Mouse (Mus musculus): ENCODE data around the gene Cntn4. TPM values are rescaled to one million over a fixed set of nuclear protein-coding genes. Genes with fewer than 3 reads are reported as not detected.

Cntn4 gene
- polyA plus RNA-seq, 1 experiment: not detected

- H3K4me3 ChIP-seq (ENCODE audit: control insufficient read depth, insufficient read depth, low read length): no peak overlapping the region
Measured at GRCm38 (mm10) chr6:106471840-106472608, 794.6 kb downstream of the Cntn4 start.

GRCm38 (mm10) chr6:106473871-106474270, 796.4 kb downstream of the Cntn4 start:
- WGBS: 85% methylated on average over 2 of the region's 2 CpGs
- Histone ChIP-seq H3K4me1 (replicated peaks; ENCODE audit: control insufficient read depth, insufficient read depth, low read length) (no peaks in the 10 kb centered on the region), H3K36me3 (ENCODE audit: control insufficient read depth, insufficient read depth, low read length) (no peaks in the 10 kb centered on the region), H3K27me3 (ENCODE audit: control insufficient read depth, insufficient read depth, low read length) (no peaks in the 10 kb centered on the region), H3K27ac (ENCODE audit: control insufficient read depth, insufficient read depth, low read length) (no peak overlapping the region), H3K4me3 (ENCODE audit: control insufficient read depth, insufficient read depth, low read length) (no peak overlapping the region)
- TF ChIP-seq CTCF (IDR thresholded peaks at IDR 0.05; ENCODE audit: borderline replicate concordance, control insufficient read depth, extremely low read depth, insufficient read depth, low read length, poor library complexity) (no peak), POLR2A (IDR thresholded peaks at IDR 0.05; ENCODE audit: control insufficient read depth, extremely low read depth, insufficient read depth, low read length, poor library complexity) (no peak)
- no peak for DNase-seq

More at GRCm38 (mm10) chr6:106471840-106472608, 794.6 kb downstream of the Cntn4 start:
- no peak for TF ChIP-seq CTCF (IDR thresholded peaks at IDR 0.05; ENCODE audit: borderline replicate concordance, control insufficient read depth, extremely low read depth, insufficient read depth, low read length, poor library complexity)
- no peak for TF ChIP-seq POLR2A (IDR thresholded peaks at IDR 0.05; ENCODE audit: control insufficient read depth, extremely low read depth, insufficient read depth, low read length, poor library complexity)
- Histone ChIP-seq H3K36me3 (ENCODE audit: control insufficient read depth, insufficient read depth, low read length) (no peaks in the 10 kb centered on the region), H3K27me3 (ENCODE audit: control insufficient read depth, insufficient read depth, low read length) (no peaks in the 10 kb centered on the region), H3K27ac (ENCODE audit: control insufficient read depth, insufficient read depth, low read length) (no peak overlapping the region), H3K4me1 (replicated peaks; ENCODE audit: control insufficient read depth, insufficient read depth, low read length) (no peaks in the 10 kb centered on the region)
- DNase-seq: no peak
- 85% methylated on average over 2 of the region's 2 CpGs for WGBS

- no peak overlapping the region for H3K27ac ChIP-seq (ENCODE audit: control insufficient read depth, insufficient read depth, low read length)
- H3K36me3 ChIP-seq (ENCODE audit: control insufficient read depth, insufficient read depth, low read length): no peaks in the 10 kb centered on the region
- TF ChIP-seq CTCF (IDR thresholded peaks at IDR 0.05; ENCODE audit: borderline replicate concordance, control insufficient read depth, extremely low read depth, insufficient read depth, low read length, poor library complexity): no peak
- TF ChIP-seq POLR2A (IDR thresholded peaks at IDR 0.05; ENCODE audit: control insufficient read depth, extremely low read depth, insufficient read depth, low read length, poor library complexity): no peak
- no peaks in the 10 kb centered on the region for H3K27me3 ChIP-seq (ENCODE audit: control insufficient read depth, insufficient read depth, low read length)
- 88% methylated on average over 1 of the region's 1 CpGs for WGBS
- H3K4me1 ChIP-seq (replicated peaks; ENCODE audit: control insufficient read depth, insufficient read depth, low read length): no peaks in the 10 kb centered on the region
- no peak for DNase-seq
- no peak overlapping the region for H3K4me3 ChIP-seq (ENCODE audit: control insufficient read depth, insufficient read depth, low read length)
Measured at GRCm38 (mm10) chr6:106481533-106481932, 804.1 kb downstream of the Cntn4 start.

GRCm38 (mm10) chr6:106496303-106496702, 818.8 kb downstream of the Cntn4 start:
- DNase-seq: no peak
- Histone ChIP-seq H3K4me3 (ENCODE audit: control insufficient read depth, insufficient read depth, low read length) (no peak overlapping the region), H3K27me3 (ENCODE audit: control insufficient read depth, insufficient read depth, low read length) (no peaks in the 10 kb centered on the region), H3K27ac (ENCODE audit: control insufficient read depth, insufficient read depth, low read length) (no peak overlapping the region), H3K4me1 (replicated peaks; ENCODE audit: control insufficient read depth, insufficient read depth, low read length) (no peaks in the 10 kb centered on the region), H3K36me3 (ENCODE audit: control insufficient read depth, insufficient read depth, low read length) (no peaks in the 10 kb centered on the region)
- TF ChIP-seq CTCF (IDR thresholded peaks at IDR 0.05; ENCODE audit: borderline replicate concordance, control insufficient read depth, extremely low read depth, insufficient read depth, low read length, poor library complexity): no peak
- TF ChIP-seq POLR2A (IDR thresholded peaks at IDR 0.05; ENCODE audit: control insufficient read depth, extremely low read depth, insufficient read depth, low read length, poor library complexity): no peak
- 90% methylated on average over 3 of the region's 3 CpGs for WGBS

GRCm38 (mm10) chr6:106499166-106499565, 821.7 kb downstream of the Cntn4 start:
- no peak overlapping the region for H3K27ac ChIP-seq (ENCODE audit: control insufficient read depth, insufficient read depth, low read length)
- H3K4me3 ChIP-seq (ENCODE audit: control insufficient read depth, insufficient read depth, low read length): no peak overlapping the region
- H3K4me1 ChIP-seq (replicated peaks; ENCODE audit: control insufficient read depth, insufficient read depth, low read length): no peaks in the 10 kb centered on the region
- no peaks in the 10 kb centered on the region for H3K27me3 ChIP-seq (ENCODE audit: control insufficient read depth, insufficient read depth, low read length)
- no peak for DNase-seq
- H3K36me3 ChIP-seq (ENCODE audit: control insufficient read depth, insufficient read depth, low read length): no peaks in the 10 kb centered on the region
- WGBS: 91% methylated on average over 3 of the region's 3 CpGs
- TF ChIP-seq POLR2A (IDR thresholded peaks at IDR 0.05; ENCODE audit: control insufficient read depth, extremely low read depth, insufficient read depth, low read length, poor library complexity): no peak
- no peak for TF ChIP-seq CTCF (IDR thresholded peaks at IDR 0.05; ENCODE audit: borderline replicate concordance, control insufficient read depth, extremely low read depth, insufficient read depth, low read length, poor library complexity)

- WGBS: 83% methylated on average over 9 of the region's 9 CpGs
- no peaks in the 10 kb centered on the region for H3K36me3 ChIP-seq (ENCODE audit: control insufficient read depth, insufficient read depth, low read length)
Measured at GRCm38 (mm10) chr6:106503961-106504360, 826.5 kb downstream of the Cntn4 start.

More at GRCm38 (mm10) chr6:106503961-106504360, 826.5 kb downstream of the Cntn4 start:
- TF ChIP-seq CTCF (IDR thresholded peaks at IDR 0.05; ENCODE audit: borderline replicate concordance, control insufficient read depth, extremely low read depth, insufficient read depth, low read length, poor library complexity) (no peak), POLR2A (IDR thresholded peaks at IDR 0.05; ENCODE audit: control insufficient read depth, extremely low read depth, insufficient read depth, low read length, poor library complexity) (no peak)
- DNase-seq: no peak
- Histone ChIP-seq H3K4me1 (replicated peaks; ENCODE audit: control insufficient read depth, insufficient read depth, low read length) (no peaks in the 10 kb centered on the region), H3K4me3 (ENCODE audit: control insufficient read depth, insufficient read depth, low read length) (no peak overlapping the region), H3K27me3 (ENCODE audit: control insufficient read depth, insufficient read depth, low read length) (no peaks in the 10 kb centered on the region), H3K27ac (ENCODE audit: control insufficient read depth, insufficient read depth, low read length) (no peak overlapping the region)

All from thymus, adult 2 months (tissue).